Mouse (Mus musculus) lung, adult 2 months (tissue): ENCODE results near the gene Hikeshi. TPM values are rescaled to one million over a fixed set of nuclear protein-coding genes. Genes with fewer than 3 reads are reported as not detected.

Source experiments
- DNase-seq: peaks from one replicate; pipeline ENCODE4 v3.0.0; 2022
- H3K4me1 ChIP-seq: fragments of 200-500 bp; 2 replicates; pipeline ENCODE4 v1.6.1; 2011; ENCODE audit warnings: low read length; ENCODE audit not compliant: control insufficient read depth, insufficient read depth
- H3K4me3 ChIP-seq: fragments of 200-500 bp; replicated peaks from 2 replicates; pipeline ENCODE3; 2011; ENCODE audit warnings: low read depth, mild to moderate bottlenecking, control low read depth, low read length; ENCODE audit errors: extremely low read depth
- CTCF ChIP-seq: fragments of 200-500 bp; IDR thresholded peaks from 2 replicates; pipeline ENCODE4 v1.5.1; 2011; ENCODE audit warnings: mild to moderate bottlenecking, low read length, control low read depth; ENCODE audit not compliant: insufficient read depth
- POLR2A ChIP-seq: fragments of 200-500 bp; IDR thresholded peaks from 2 replicates; pipeline ENCODE4 v1.6.1; 2011; ENCODE audit warnings: low read depth, mild to moderate bottlenecking, control low read depth, low read length, borderline replicate concordance; ENCODE audit errors: extremely low read depth
- WGBS: fragments of 180-500 bp; shearing (Covaris S2); methylation state at CpG from one replicate; pipeline ENCODE4 v1.1.7; 2018; 5-methylcytosine and 5-hydroxymethylcytosine counted together
- polyA plus RNA-seq: library from polyadenylated mRNA; depleted of rRNA; stranded (reverse); fragments of >200 nt; gene quantifications from 2 replicates; pipeline ENCODE4 v1.2.3, GENCODE M21; 2012

Gene Hikeshi
- polyA plus RNA-seq, 1 experiment: 31.5 TPM

GRCm38 (mm10) chr7:89916711-89917110, 24.3 kb downstream of the Hikeshi start:
- 81% methylated on average over 5 of the region's 5 CpGs for WGBS
- Histone ChIP-seq H3K4me1 (no peaks in the 10 kb centered on the region), H3K4me3 (no peak overlapping the region)
- TF ChIP-seq CTCF: no peak
- no peak for TF ChIP-seq POLR2A
- DNase-seq: no peak

GRCm38 (mm10) chr7:89913432-89914158, 27.4 kb downstream of the Hikeshi start:
- Histone ChIP-seq H3K4me3 (no peak overlapping the region), H3K4me1 (no peaks in the 10 kb centered on the region)
- WGBS: 78% methylated on average over 3 of the region's 3 CpGs
- no peak for DNase-seq
- TF ChIP-seq CTCF (no peak), POLR2A (no peak)

DNA sequence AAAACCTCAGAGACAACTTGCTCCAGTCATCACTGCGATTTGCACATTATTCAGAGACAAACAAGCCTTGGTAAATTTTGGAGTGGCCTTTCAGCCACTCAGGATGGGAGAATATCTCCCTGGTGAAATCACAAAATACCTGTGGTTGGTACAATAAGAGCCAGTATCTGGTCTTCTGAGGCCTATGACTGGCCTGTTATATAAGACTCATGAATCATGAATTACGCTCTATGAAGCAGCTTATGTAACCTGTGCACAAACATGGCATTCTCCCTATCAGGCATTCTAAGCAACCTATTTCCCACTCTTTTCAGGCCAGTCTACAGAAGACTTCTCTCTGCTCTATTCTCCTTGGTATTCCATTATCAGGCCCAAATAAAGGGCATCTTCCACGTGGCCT, 28.6 kb downstream of the Hikeshi start:
- H3K4me1 ChIP-seq: no peaks in the 10 kb centered on the region
- DNase-seq: no peak
- H3K4me3 ChIP-seq: no peak overlapping the region
- WGBS: 87% methylated on average over 3 of the region's 3 CpGs
- no peak for TF ChIP-seq POLR2A
- TF ChIP-seq CTCF: no peak

- no peaks in the 10 kb centered on the region for H3K4me1 ChIP-seq
- DNase-seq: no peak
- no peak for TF ChIP-seq CTCF
- no peak for TF ChIP-seq POLR2A
- no peak overlapping the region for H3K4me3 ChIP-seq
- 69% methylated on average over 4 of the region's 4 CpGs for WGBS
Observed at GRCm38 (mm10) chr7:89909711-89910110, 31.3 kb downstream of the Hikeshi start.

- no peaks in the 10 kb centered on the region for H3K4me1 ChIP-seq
- TF ChIP-seq POLR2A (no peak), CTCF (no peak)
- H3K4me3 ChIP-seq: no peak overlapping the region
- DNase-seq: no peak
- 74% methylated on average over 20 of the region's 20 CpGs for whole genome bisulfite sequencing
Observed at GRCm38 (mm10) chr7:89908899-89909621, 31.9 kb downstream of the Hikeshi start.

DNA sequence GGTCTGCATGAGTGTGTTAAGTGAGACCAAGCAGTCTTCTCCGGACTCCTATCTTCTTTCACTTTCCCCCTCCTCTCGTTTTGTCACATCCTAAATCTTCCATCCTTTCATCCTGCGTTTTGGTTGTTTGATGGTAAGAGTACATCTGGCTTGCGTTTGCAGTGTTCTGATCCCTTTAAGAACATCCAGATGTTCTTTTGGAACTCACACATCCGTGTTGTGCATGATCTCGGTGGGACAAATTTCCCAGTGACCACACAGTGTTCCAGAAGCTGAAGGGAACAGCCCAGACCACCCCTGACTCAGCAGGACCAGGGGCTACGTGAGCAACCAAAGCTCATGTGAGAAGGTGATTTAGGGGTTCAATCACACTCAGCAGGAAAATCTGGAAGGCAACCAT, 32.6 kb downstream of the Hikeshi start:
- TF ChIP-seq CTCF: no peak
- no peak for TF ChIP-seq POLR2A
- 61% methylated on average over 7 of the region's 7 CpGs for WGBS
- no peak for DNase-seq

DNA sequence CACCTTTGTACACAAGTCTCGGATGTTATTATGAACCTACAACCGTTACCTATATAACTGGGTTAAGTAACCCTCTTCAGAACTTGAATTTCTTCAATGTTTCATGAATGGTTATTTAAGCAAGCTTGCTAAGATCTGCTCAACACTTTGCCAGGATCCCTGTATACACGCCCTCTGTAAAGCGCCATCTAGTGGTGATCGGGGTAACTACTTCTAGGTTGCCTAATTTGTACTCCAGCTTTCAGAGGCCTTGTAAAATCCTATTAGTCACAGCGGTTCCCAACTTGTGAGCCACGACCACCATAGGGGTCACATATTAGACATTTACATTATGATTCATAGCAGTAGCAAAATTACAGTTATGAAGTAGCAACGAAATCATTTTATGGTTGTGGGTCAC, 33.1 kb downstream of the Hikeshi start:
- 18% methylated on average over 8 of the region's 8 CpGs for WGBS
- Histone ChIP-seq H3K4me3 (no peak overlapping the region), H3K4me1 (no peaks in the 10 kb centered on the region)
- peak; percentile 61 for DNase-seq
- TF ChIP-seq POLR2A (no peak), CTCF (peak; percentile 60)

More for the DNA sequence above, 32.6 kb downstream of the Hikeshi start:
- H3K4me3 ChIP-seq: no peak overlapping the region
- no peaks in the 10 kb centered on the region for H3K4me1 ChIP-seq

DNA sequence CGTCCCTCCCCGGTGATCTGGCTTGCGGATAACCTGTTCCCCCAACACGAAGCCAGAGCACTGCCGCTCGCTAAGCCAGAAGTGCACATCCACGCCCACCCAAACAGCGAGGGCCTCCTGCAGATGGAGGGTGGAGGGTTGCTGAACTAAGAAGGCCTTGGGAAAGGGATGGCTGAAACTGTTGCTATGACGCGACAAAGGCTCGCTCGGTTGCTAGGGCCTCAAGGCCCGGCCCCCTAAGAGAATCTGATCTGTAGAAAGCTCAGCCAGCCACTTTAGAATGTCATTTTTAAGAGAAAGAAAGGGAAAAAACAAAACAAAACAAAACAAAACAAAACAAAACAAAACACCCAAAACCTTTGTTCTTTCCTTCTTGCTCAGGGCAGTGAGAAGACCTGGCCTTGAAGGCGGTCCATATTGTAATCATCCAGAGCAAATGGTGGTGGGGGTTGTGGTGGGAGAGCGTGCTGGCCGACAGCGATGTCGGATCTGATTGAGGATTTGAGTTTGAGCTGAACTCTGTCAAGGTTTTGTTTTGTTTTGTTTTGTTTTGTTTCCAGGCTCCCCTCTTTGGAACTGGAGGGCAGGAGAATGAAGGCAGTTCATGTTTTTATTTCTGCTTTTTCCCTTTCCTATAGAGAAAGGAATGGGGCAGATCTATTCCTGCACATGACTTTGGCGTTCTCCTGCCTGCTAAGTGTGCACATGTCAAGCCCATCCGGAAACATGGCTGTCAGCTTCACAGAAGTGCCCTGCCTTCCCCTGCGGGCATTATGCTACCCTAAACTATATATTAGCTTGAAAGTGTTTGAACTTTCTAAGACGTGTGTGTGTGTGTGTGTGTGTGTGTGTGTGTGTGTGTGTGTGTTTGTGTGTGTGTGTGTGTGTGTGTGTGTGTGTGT, 37.3 kb downstream of the Hikeshi start, which contains the start of gene Ccdc81:
Ccdc81 (minus strand) TSS at position 188 of the 902 bp plus-strand sequence.
- H3K4me3 ChIP-seq: no peak within 1 kb of the TSS
- TF ChIP-seq POLR2A (no peak), CTCF (no peak)
- H3K4me1 ChIP-seq: no peaks in the 10 kb centered on the region
- 37% methylated on average over 22 of the region's 22 CpGs for WGBS
- no peak for DNase-seq

- WGBS: 85% methylated on average over 8 of the region's 8 CpGs
- H3K4me1 ChIP-seq: no peaks in the 10 kb centered on the region
- no peak overlapping the region for H3K4me3 ChIP-seq
- no peak for DNase-seq
- TF ChIP-seq POLR2A (no peak), CTCF (no peak)
Observed at GRCm38 (mm10) chr7:89903007-89903406, 38.0 kb downstream of the Hikeshi start.
